Mouse (Mus musculus) brown adipose tissue, adult 24 weeks (tissue): Measurements from ENCODE around the gene Creb5. TPM values are rescaled to one million over a fixed set of nuclear protein-coding genes. Genes with fewer than 3 reads are reported as not detected.

Experiments used
- H3K27ac ChIP-seq: fragments of 200-500 bp; replicated peaks from 2 replicates; pipeline ENCODE4 v1.5.1; 2012; ENCODE audit warnings: low read depth, mild to moderate bottlenecking, low read length
- H3K4me1 ChIP-seq: fragments of 200-500 bp; 2 replicates; pipeline ENCODE4 v1.6.1; 2012; ENCODE audit warnings: low read length, mixed read lengths; ENCODE audit not compliant: control insufficient read depth, insufficient read depth, insufficient read length
- H3K4me3 ChIP-seq: fragments of 200-500 bp; 2 replicates; pipeline ENCODE4 v1.5.1; 2012; ENCODE audit warnings: low read depth, mild to moderate bottlenecking, low read length, moderate library complexity; ENCODE audit not compliant: insufficient read depth
- polyA plus RNA-seq: library from polyadenylated mRNA; stranded (reverse); fragments of >200 nt; gene quantifications from 2 replicates; pipeline ENCODE4 v1.2.4, GENCODE M21; 2012; ENCODE audit not compliant: missing spikeins, insufficient read depth, insufficient read length

Creb5 gene
- polyA plus RNA-seq, 1 experiment = 2.1 TPM

GRCm38 (mm10) chr6:53470559-53470958, 183.5 kb downstream of the Creb5 start:
- Histone ChIP-seq H3K4me1 (no peaks in the 10 kb centered on the region), H3K4me3 (no peak overlapping the region), H3K27ac (no peak overlapping the region)

GRCm38 (mm10) chr6:53470999-53471591, 184.0 kb downstream of the Creb5 start:
- no peaks in the 10 kb centered on the region for H3K4me1 ChIP-seq
- no peak overlapping the region for H3K4me3 ChIP-seq
- no peak overlapping the region for H3K27ac ChIP-seq

DNA sequence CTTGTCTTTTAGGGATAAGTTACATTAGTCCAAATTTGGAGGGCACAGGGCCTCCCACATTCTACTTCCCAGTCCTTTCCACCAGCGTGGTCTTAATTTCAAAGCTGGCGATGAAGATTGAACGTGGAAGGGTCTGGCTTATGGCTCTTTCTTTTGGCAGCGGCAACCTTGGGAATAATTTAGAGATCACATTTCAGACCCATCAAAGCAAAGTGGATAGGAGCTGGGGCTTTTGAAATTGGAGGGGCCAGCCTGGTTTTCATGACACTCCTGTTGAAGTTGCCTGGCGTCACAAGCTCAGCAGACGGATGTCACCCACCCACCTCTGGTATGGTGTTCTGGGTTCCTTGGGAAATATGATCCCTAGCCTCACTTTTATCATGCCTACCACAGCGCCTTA, 185.7 kb downstream of the Creb5 start:
- no peak overlapping the region for H3K4me3 ChIP-seq
- H3K4me1 ChIP-seq = no peaks in the 10 kb centered on the region
- H3K27ac ChIP-seq = no peak overlapping the region

- no peaks in the 10 kb centered on the region for H3K4me1 ChIP-seq
- no peak overlapping the region for H3K27ac ChIP-seq
- no peak overlapping the region for H3K4me3 ChIP-seq
These were observed 190.4 kb downstream of the Creb5 start for GRCm38 (mm10) chr6:53477501-53477900.

GRCm38 (mm10) chr6:53490917-53491316, 203.8 kb downstream of the Creb5 start:
- Histone ChIP-seq H3K27ac (no peak overlapping the region), H3K4me3 (no peak overlapping the region), H3K4me1 (no peaks in the 10 kb centered on the region)

DNA sequence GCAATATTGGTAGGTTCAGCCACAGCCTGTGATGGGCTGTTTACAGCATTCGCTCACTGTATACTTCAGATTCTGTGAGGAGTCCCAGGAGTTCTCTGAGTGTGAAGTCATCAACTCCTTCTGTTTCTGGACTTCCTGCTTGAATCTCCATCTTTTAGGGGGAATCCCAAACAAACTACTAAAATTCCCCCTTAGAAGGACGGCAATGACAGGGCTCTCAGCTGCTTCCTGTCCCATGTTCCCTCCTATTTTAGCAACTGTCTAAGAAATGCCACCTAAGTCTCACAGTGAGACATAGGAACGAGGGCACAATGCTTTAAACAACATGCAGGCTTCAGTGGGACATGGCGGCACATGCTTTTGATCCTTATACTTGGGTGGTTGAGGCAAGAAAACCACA, 204.3 kb downstream of the Creb5 start:
- H3K4me1 ChIP-seq = 0 out of 2 replicates have a peak, but pooled peaks cover 2% of the 10 kb centered on the region
- no peak overlapping the region for H3K4me3 ChIP-seq
- H3K27ac ChIP-seq = no peak overlapping the region

- H3K27ac ChIP-seq = no peak overlapping the region
- H3K4me1 ChIP-seq = 0 out of 2 replicates have a peak, but pooled peaks cover 4% of the 10 kb centered on the region
- H3K4me3 ChIP-seq = no peak overlapping the region
These were observed 206.8 kb downstream of the Creb5 start for GRCm38 (mm10) chr6:53493864-53494263.

- Histone ChIP-seq H3K27ac (no peak overlapping the region), H3K4me3 (no peak overlapping the region), H3K4me1 (0 out of 2 replicates have a peak, but pooled peaks cover 4% of the 10 kb centered on the region)
These were observed 208.6 kb downstream of the Creb5 start for GRCm38 (mm10) chr6:53495667-53496066.

DNA sequence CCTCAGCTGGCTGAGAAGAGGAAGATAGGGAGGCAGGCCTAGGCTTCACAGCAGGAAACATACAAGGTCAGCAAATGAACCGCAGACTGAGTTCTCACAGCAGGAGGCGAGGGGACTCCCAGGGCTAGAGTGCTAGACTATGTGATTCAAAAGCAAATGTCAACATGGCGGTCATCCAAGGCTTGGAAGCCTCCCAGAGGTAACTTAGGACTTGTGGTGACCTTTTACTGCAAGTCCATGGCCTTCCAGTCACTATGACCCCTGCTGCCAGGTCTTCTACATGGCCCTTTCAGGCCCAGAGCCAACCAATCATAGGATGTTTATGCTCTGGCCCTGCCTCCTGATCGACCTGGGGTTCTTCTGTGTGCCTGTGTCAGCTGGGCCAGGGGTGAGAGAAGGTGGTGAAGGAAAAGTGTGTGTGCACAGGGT, 209.3 kb downstream of the Creb5 start:
- Histone ChIP-seq H3K4me3 (no peak overlapping the region), H3K4me1 (0 out of 2 replicates have a peak, but pooled peaks cover 4% of the 10 kb centered on the region), H3K27ac (no peak overlapping the region)

DNA sequence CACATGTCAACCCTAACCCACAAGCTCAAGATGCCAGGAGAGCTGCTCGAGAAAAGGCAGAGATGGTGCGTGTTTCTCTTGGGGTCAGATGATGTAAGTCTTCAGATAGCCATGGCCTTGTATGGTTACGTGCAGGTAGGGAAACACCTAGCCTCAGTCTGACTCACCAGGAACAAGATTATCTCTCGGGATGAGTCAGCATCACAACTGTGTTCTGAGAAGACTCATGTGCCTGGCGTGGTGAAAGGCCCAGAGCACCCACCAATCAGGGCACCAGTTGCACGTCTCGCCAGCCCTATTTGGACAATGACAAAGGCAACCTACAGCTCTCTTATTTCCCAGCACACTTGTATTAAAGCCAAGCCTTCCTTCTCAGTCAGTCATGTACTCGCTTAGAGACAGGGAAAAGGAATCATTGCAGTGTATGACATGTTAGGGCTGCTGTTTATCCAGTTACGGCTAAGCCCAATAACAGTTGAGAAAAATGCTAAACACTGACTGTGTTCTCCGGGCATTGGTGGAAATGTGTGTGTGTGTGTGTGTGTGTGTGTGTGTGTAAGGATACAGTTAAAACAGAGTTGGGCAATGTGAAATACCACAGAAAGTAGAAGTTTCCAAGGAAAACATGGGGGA, 210.9 kb downstream of the Creb5 start:
- Histone ChIP-seq H3K4me3 (no peak overlapping the region), H3K27ac (no peak overlapping the region), H3K4me1 (0 out of 2 replicates have a peak, but pooled peaks cover 4% of the 10 kb centered on the region)

- no peak overlapping the region for H3K27ac ChIP-seq
These were observed 212.7 kb downstream of the Creb5 start for GRCm38 (mm10) chr6:53499621-53500295.

DNA sequence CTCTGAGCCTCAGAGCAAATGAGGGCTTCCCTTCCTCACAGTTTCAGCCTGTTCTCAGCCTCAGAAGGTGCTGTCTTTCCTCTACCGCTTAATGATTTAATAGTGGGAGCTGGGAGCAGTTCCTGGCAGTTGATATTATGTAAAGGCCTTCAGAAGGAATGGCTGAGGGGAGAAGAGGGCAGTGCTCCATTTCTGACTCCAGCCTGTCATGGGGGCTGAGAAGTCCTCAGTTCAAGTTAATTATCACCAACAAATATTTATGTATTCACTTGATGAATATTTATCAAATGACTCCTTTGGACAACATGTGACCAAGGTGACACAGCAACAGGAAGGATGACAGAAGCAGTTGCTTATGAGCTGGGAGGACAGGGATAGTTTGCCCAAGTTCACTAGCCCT, 214.2 kb downstream of the Creb5 start:
- Histone ChIP-seq H3K27ac (no peak overlapping the region), H3K4me1 (0 out of 2 replicates have a peak, but pooled peaks cover 2% of the 10 kb centered on the region), H3K4me3 (no peak overlapping the region)

More at GRCm38 (mm10) chr6:53499621-53500295, 212.7 kb downstream of the Creb5 start:
- Histone ChIP-seq H3K4me3 (no peak overlapping the region), H3K4me1 (0 out of 2 replicates have a peak, but pooled peaks cover 4% of the 10 kb centered on the region)

- Histone ChIP-seq H3K27ac (no peak overlapping the region), H3K4me3 (no peak overlapping the region), H3K4me1 (no peaks in the 10 kb centered on the region)
These were observed 220.0 kb downstream of the Creb5 start for GRCm38 (mm10) chr6:53506947-53507564.

- H3K4me3 ChIP-seq = no peak overlapping the region
- H3K4me1 ChIP-seq = no peaks in the 10 kb centered on the region
- H3K27ac ChIP-seq = no peak overlapping the region
These were observed 221.9 kb downstream of the Creb5 start for GRCm38 (mm10) chr6:53508847-53509494.

- Histone ChIP-seq H3K4me1 (no peaks in the 10 kb centered on the region), H3K27ac (no peak overlapping the region), H3K4me3 (no peak overlapping the region)
These were observed 222.9 kb downstream of the Creb5 start for GRCm38 (mm10) chr6:53510005-53510404.
